Mouse (Mus musculus) stomach, postnatal 0 days (tissue): ENCODE results near the gene Prickle1.

Experiments used
- CTCF ChIP-seq: IDR thresholded peaks from 2 replicates; pipeline ENCODE4 v1.5.1; 2016; ENCODE audit warnings: antibody characterized with exemption, low read depth, mild to moderate bottlenecking, moderate library complexity
- EP300 ChIP-seq: optimal IDR thresholded peaks from 2 replicates; pipeline ENCODE3; 2016; ENCODE audit warnings: antibody characterized with exemption

DNA sequence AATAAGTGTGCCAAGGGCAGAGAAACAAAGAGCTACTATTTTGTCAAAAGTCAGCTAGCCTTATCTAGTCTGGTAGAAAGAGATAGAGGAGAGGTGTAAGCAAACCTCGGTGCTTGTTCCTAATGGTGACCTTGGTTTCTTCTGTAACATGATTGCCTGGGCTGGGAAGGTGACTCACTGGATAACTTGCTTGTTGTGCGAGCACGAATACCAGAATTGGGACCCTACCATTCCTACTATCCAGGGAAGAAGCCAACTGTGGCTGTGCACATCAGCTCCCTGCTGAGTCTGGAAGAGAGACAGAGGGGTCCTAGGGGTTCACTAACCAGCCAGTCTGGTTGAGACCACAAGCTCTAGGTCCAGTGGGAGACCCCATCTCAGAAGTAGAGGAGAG is 73.9 kb downstream of the Prickle1 start:
- TF ChIP-seq EP300 = no peak
- no peak for TF ChIP-seq CTCF
